Mouse (Mus musculus) kidney, adult 2 months (tissue): ENCODE data around the gene Caln1.

Experiments used
- CTCF ChIP-seq: fragments of 200-500 bp; conservative IDR thresholded peaks from 2 replicates; pipeline ENCODE4 v1.5.1; 2011; ENCODE audit warnings: low read depth, mild to moderate bottlenecking, control low read depth, low read length, moderate library complexity, mixed read lengths; ENCODE audit not compliant: insufficient read depth, insufficient read length
- POLR2A ChIP-seq: fragments of 200-500 bp; IDR thresholded peaks from one replicate; pipeline ENCODE4 v1.6.1; 2011; ENCODE audit warnings: low read depth, low read length, control low read depth

GRCm38 (mm10) chr5:130895991-130896390, 526.7 kb downstream of the Caln1 start:
- TF ChIP-seq CTCF (0 out of 2 replicates have a peak, but pooled peaks have one; percentile 11), POLR2A (no peak)
